Mouse (Mus musculus) liver, adult 2 months (tissue): ENCODE measurements around the gene Prss56. TPM values are rescaled to one million over a fixed set of nuclear protein-coding genes. Genes with fewer than 3 reads are reported as not detected.
A peak's percentile ranks its signal among the peaks of the same experiment; 100 is the strongest.

Source experiments
- DNase-seq: peaks from one replicate; pipeline ENCODE4 v3.0.0-alpha.2; 2011; ENCODE audit warnings: low read depth, low spot score; ENCODE audit errors: extremely low read depth
- H3K27ac ChIP-seq: fragments of 200-500 bp; replicated peaks from 2 replicates; pipeline ENCODE4 v1.5.1; 2012; ENCODE audit warnings: low read depth, mild to moderate bottlenecking, control low read depth, inconsistent platforms, low read length; ENCODE audit not compliant: insufficient read depth
- H3K27me3 ChIP-seq: fragments of 200-500 bp; 2 replicates; pipeline ENCODE4 v1.6.1; 2012; ENCODE audit warnings: mild to moderate bottlenecking, moderate library complexity, low read length, inconsistent platforms; ENCODE audit not compliant: control insufficient read depth, insufficient read depth
- H3K36me3 ChIP-seq: fragments of 200-500 bp; 2 replicates; pipeline ENCODE4 v1.6.1; 2012; ENCODE audit warnings: low read length, inconsistent platforms; ENCODE audit not compliant: control insufficient read depth, insufficient read depth
- H3K4me1 ChIP-seq: fragments of 200-500 bp; 2 replicates; pipeline ENCODE4 v1.6.1; 2011; ENCODE audit warnings: low read length; ENCODE audit not compliant: control insufficient read depth, insufficient read depth
- H3K4me3 ChIP-seq: fragments of 200-500 bp; 2 replicates; pipeline ENCODE4 v1.5.1; 2011; ENCODE audit warnings: low read depth, mild to moderate bottlenecking, control low read depth, low read length, moderate library complexity; ENCODE audit not compliant: insufficient read depth
- H3K79me2 ChIP-seq: fragments of 200-500 bp; 2 replicates; pipeline ENCODE4 v1.6.1; 2012; ENCODE audit warnings: inconsistent platforms, mild to moderate bottlenecking, low read length, moderate library complexity; ENCODE audit not compliant: control insufficient read depth, insufficient read depth
- H3K9ac ChIP-seq: fragments of 200-500 bp; 2 replicates; pipeline ENCODE4 v1.6.1; 2012; ENCODE audit warnings: low read depth, mild to moderate bottlenecking, control low read depth, inconsistent platforms, low read length
- CTCF ChIP-seq: fragments of 200-500 bp; IDR thresholded peaks from 2 replicates; pipeline ENCODE4 v1.5.1; 2011; ENCODE audit warnings: low read depth, low read length, control low read depth
- POLR2A ChIP-seq: fragments of 200-500 bp; IDR thresholded peaks from 2 replicates; pipeline ENCODE4 v1.6.1; 2011; ENCODE audit warnings: low read length, control low read depth; ENCODE audit not compliant: insufficient read depth; ENCODE audit errors: extremely low read depth
- WGBS: fragments of 180-500 bp; shearing (Covaris S2); methylation state at CpG from one replicate; pipeline ENCODE4 v1.1.7; 2018; 5-methylcytosine and 5-hydroxymethylcytosine counted together
- polyA plus RNA-seq: library from polyadenylated mRNA; depleted of rRNA; stranded (reverse); fragments of >200 nt; gene quantifications from 2 replicates; pipeline ENCODE4 v1.2.3, GENCODE M21; 2012
- total RNA-seq: library from RNA; depleted of rRNA; stranded (reverse); fragments of >200 nt; gene quantifications from 2 replicates; pipeline ENCODE4 v1.2.3, GENCODE M21; 2014

Prss56 gene
- total and polyA plus RNA-seq, 2 experiments, result not detected

- Histone ChIP-seq H3K79me2 (no peaks in the 10 kb centered on the region), H3K36me3 (no peaks in the 10 kb centered on the region), H3K27me3 (0 out of 2 replicates have a peak, but pooled peaks cover 2% of the 10 kb centered on the region), H3K4me3 (no peak overlapping the region), H3K9ac (no peak overlapping the region), H3K4me1 (no peaks in the 10 kb centered on the region), H3K27ac (no peak overlapping the region)
- whole genome bisulfite sequencing, result 26% methylated on average over 17 of the region's 17 CpGs
- TF ChIP-seq POLR2A, result no peak
- peak; percentile 34 for TF ChIP-seq CTCF
- no peak for DNase-seq
Observed at GRCm38 (mm10) chr1:87206339-87206738, 23.2 kb downstream of the Prss56 start.

GRCm38 (mm10) chr1:87211431-87211830, 28.3 kb downstream of the Prss56 start:
- TF ChIP-seq CTCF (no peak), POLR2A (no peak)
- Histone ChIP-seq H3K27me3 (0 out of 2 replicates have a peak, but pooled peaks cover 2% of the 10 kb centered on the region), H3K36me3 (no peaks in the 10 kb centered on the region), H3K79me2 (peaks cover 11% of the 10 kb centered on the region; the same call in 1 of the 2 replicates), H3K9ac (no peak overlapping the region), H3K4me3 (no peak overlapping the region), H3K4me1 (peaks cover 18% of the 10 kb centered on the region), H3K27ac (no peak overlapping the region)
- DNase-seq, result no peak
- WGBS, result 86% methylated on average over 4 of the region's 4 CpGs

- WGBS, result under 1% methylated on average over 95 of the region's 99 CpGs
- TF ChIP-seq POLR2A, result peak; percentile 63; the same call in 1 of the 2 replicates
- TF ChIP-seq CTCF, result no peak
Observed at GRCm38 (mm10) chr1:87213735-87214704, 30.9 kb downstream of the Prss56 start, which contains the start of gene Eif4e2. TSS of gene Eif4e2 (plus strand) at chr1:87213914.

GRCm38 (mm10) chr1:87214748-87215147, 31.6 kb downstream of the Prss56 start:
- Histone ChIP-seq H3K9ac (peak overlapping the region; percentile 71), H3K27me3 (no peaks in the 10 kb centered on the region), H3K36me3 (peaks cover 13% of the 10 kb centered on the region), H3K27ac (no peak overlapping the region), H3K79me2 (peaks cover 19% of the 10 kb centered on the region; the same call in 1 of the 2 replicates), H3K4me1 (peaks cover 22% of the 10 kb centered on the region), H3K4me3 (peak overlapping the region; percentile 82)
- WGBS, result 3% methylated on average over 4 of the region's 4 CpGs
- TF ChIP-seq POLR2A, result no peak
- no peak for TF ChIP-seq CTCF
- DNase-seq, result peak; percentile 33

More at GRCm38 (mm10) chr1:87213735-87214704, 30.9 kb downstream of the Prss56 start, which contains the start of gene Eif4e2:
- peak; percentile 84 for DNase-seq
- Histone ChIP-seq H3K4me3 (peak within 1 kb of the TSS; percentile 82), H3K27me3 (no peaks in the 10 kb centered on the region), H3K4me1 (peaks cover 22% of the 10 kb centered on the region), H3K79me2 (peaks cover 19% of the 10 kb centered on the region; the same call in 1 of the 2 replicates), H3K36me3 (peaks cover 6% of the 10 kb centered on the region), H3K9ac (peak within 1 kb of the TSS; percentile 81), H3K27ac (peak within 1 kb of the TSS; percentile 72)

- Histone ChIP-seq H3K27ac (no peak overlapping the region), H3K9ac (no peak overlapping the region), H3K27me3 (no peaks in the 10 kb centered on the region), H3K79me2 (peaks cover 19% of the 10 kb centered on the region; the same call in 1 of the 2 replicates), H3K36me3 (peaks cover 43% of the 10 kb centered on the region), H3K4me3 (no peak overlapping the region), H3K4me1 (peaks cover 21% of the 10 kb centered on the region)
- 18% methylated on average over 3 of the region's 3 CpGs for WGBS
- TF ChIP-seq POLR2A, result no peak
- TF ChIP-seq CTCF, result peak; percentile 59
- peak; percentile 79 for DNase-seq
Observed at GRCm38 (mm10) chr1:87217938-87218337, 34.8 kb downstream of the Prss56 start.
